8 mouse cellular contexts compared by ENCODE assay signal in genomic region chr8:117157769-117158091, GRCm38 (mm10). TPM values are rescaled to one million over a fixed set of nuclear protein-coding genes. Genes with fewer than 3 reads are reported as not detected.
A peak's percentile ranks its signal among the peaks of the same experiment; 100 is the strongest.
DNase-seq lines count a peak whose midpoint lies in the region; ATAC-seq and TF ChIP-seq lines count a peak whose summit lies in the region.

No protein-coding gene starts in this region.

- peak overlapping the region; percentile 84 for H3K4me3 ChIP-seq in embryonic facial prominence, embryonic 13.5 days
- H3K4me3 ChIP-seq in heart, adult 2 months, result peak overlapping the region; percentile 99
- peak overlapping the region; percentile 97 for H3K4me3 ChIP-seq in limb, embryonic 13.5 days
- H3K4me3 ChIP-seq in midbrain, embryonic 16.5 days (ENCODE audit: low read depth, low read length), result peak overlapping the region; percentile 95

- H3K4me1 ChIP-seq in embryonic facial prominence, embryonic 13.5 days, result peaks cover 22% of the 10 kb centered on the region
- peaks cover 5% of the 10 kb centered on the region for H3K4me1 ChIP-seq in heart, adult 2 months (ENCODE audit: control insufficient read depth, insufficient read depth, low read length)
- peaks cover 26% of the 10 kb centered on the region for H3K4me1 ChIP-seq in limb, embryonic 13.5 days
- H3K4me1 ChIP-seq in midbrain, embryonic 16.5 days (ENCODE audit: control insufficient read depth, insufficient read depth, low read length), result peaks cover 31% of the 10 kb centered on the region

- no peaks in the 10 kb centered on the region for H3K27me3 ChIP-seq in embryonic facial prominence, embryonic 13.5 days
- no peaks in the 10 kb centered on the region for H3K27me3 ChIP-seq in heart, adult 2 months (ENCODE audit: control insufficient read depth, insufficient read depth, low read length)
- H3K27me3 ChIP-seq in limb, embryonic 13.5 days, result no peaks in the 10 kb centered on the region
- H3K27me3 ChIP-seq in midbrain, embryonic 16.5 days (ENCODE audit: control insufficient read depth, insufficient read depth, low read depth, low read length), result no peaks in the 10 kb centered on the region

- H3K9me3 ChIP-seq in embryonic facial prominence, embryonic 13.5 days, result no peaks in the 10 kb centered on the region
- H3K9me3 ChIP-seq in limb, embryonic 13.5 days, result no peaks in the 10 kb centered on the region
- H3K9me3 ChIP-seq in midbrain, embryonic 16.5 days (replicated peaks; ENCODE audit: control insufficient read depth, low read length, poor library complexity, severe bottlenecking), result no peaks in the 10 kb centered on the region

- intact Hi-C loops in heart, adult 2 months (cut with DNase I), result loop anchor here (2.0 to 5.0 kb wide), 3 partner anchors 41 to 235 kb away; partner anchors contain the start of genes 1700030J22Rik, Cenpn and Cmc2

- TF ChIP-seq CTCF in heart, adult 2 months (IDR thresholded peaks at IDR 0.05), result no peak

- H3K9ac ChIP-seq in embryonic facial prominence, embryonic 13.5 days, result peak overlapping the region; percentile 89
- H3K9ac ChIP-seq in heart, adult 2 months (ENCODE audit: low read depth, low read length), result peak overlapping the region; percentile 73
- H3K9ac ChIP-seq in limb, embryonic 13.5 days, result peak overlapping the region; percentile 95
- H3K9ac ChIP-seq in midbrain, embryonic 16.5 days (ENCODE audit: low read depth, low read length), result peak overlapping the region; percentile 93

- no peaks in the 10 kb centered on the region for H3K36me3 ChIP-seq in embryonic facial prominence, embryonic 13.5 days
- no peaks in the 10 kb centered on the region for H3K36me3 ChIP-seq in heart, adult 2 months (ENCODE audit: control insufficient read depth, insufficient read depth, low read length)
- H3K36me3 ChIP-seq in limb, embryonic 13.5 days, result no peaks in the 10 kb centered on the region
- no peaks in the 10 kb centered on the region for H3K36me3 ChIP-seq in midbrain, embryonic 16.5 days (ENCODE audit: control insufficient read depth, insufficient read depth, low read length)

- TF ChIP-seq POLR2A in heart, adult 2 months (IDR thresholded peaks at IDR 0.05; ENCODE audit: insufficient read depth, low read depth, low read length), result peak; percentile 90

- peak; percentile 95 for ATAC-seq in embryonic facial prominence, embryonic 13.5 days (ENCODE audit: insufficient number of reproducible peaks, insufficient read depth, low FRiP score, low TSS enrichment, low read depth)
- peak; percentile 96 for ATAC-seq in limb, embryonic 13.5 days (ENCODE audit: low FRiP score, low read depth)
- ATAC-seq in midbrain, embryonic 16.5 days, result peak; percentile 96

- peaks cover 2% of the 10 kb centered on the region; the same call in 1 of the 2 replicates for H3K79me2 ChIP-seq in heart, adult 2 months (replicated peaks; ENCODE audit: control insufficient read depth, insufficient read depth, low read length)

- 0 out of 2 replicates have a peak, but pooled peaks have one; percentile 43 for TF ChIP-seq EP300 in heart, adult 2 months (IDR thresholded peaks at IDR 0.05; ENCODE audit: insufficient read depth, low read depth, low read length)

- peak; percentile 97 for DNase-seq in 3134 (ENCODE audit: extremely low read depth, insufficient read length, low spot score)
- DNase-seq in adrenal gland, postnatal 36 days, result peak; percentile 96 to 97
- peak; percentile 98 to 99 for DNase-seq in heart, adult 2 months
- peak; percentile 96 for DNase-seq in kidney, adult 8-10 months
- DNase-seq in spleen, postnatal 10 days (ENCODE audit: low spot score in 2 of 2), result peak; percentile 96 to 98

- under 1% methylated on average over 41 of the region's 45 CpGs for WGBS in embryonic facial prominence, embryonic 13.5 days
- under 1% methylated on average over 43 of the region's 45 CpGs for WGBS in heart, adult 2 months
- under 1% methylated on average over 45 of the region's 45 CpGs for whole genome bisulfite sequencing in limb, embryonic 13.5 days
- WGBS in midbrain, embryonic 16.5 days, result under 1% methylated on average over 43 of the region's 45 CpGs

- peak overlapping the region; percentile 90 for H3K4me2 ChIP-seq in embryonic facial prominence, embryonic 13.5 days
- peak overlapping the region; percentile 92 for H3K4me2 ChIP-seq in limb, embryonic 13.5 days (replicated peaks)
- peak overlapping the region; percentile 99 for H3K4me2 ChIP-seq in midbrain, embryonic 16.5 days (ENCODE audit: low read length)

- peak overlapping the region; percentile 90 for H3K27ac ChIP-seq in embryonic facial prominence, embryonic 13.5 days
- peak overlapping the region; percentile 85 for H3K27ac ChIP-seq in heart, adult 2 months
- peak overlapping the region; percentile 78 for H3K27ac ChIP-seq in limb, embryonic 13.5 days
- H3K27ac ChIP-seq in midbrain, embryonic 16.5 days (ENCODE audit: low read length), result peak overlapping the region; percentile 82

RNA-seq across cellular contexts. Expression of gene Gan, which starts 0.2 kb away (rescaled TPM):
- 10 to 100 TPM; 11.4 to 13.0 TPM for total RNA-seq in adrenal gland, postnatal 36 days (2021)
- polyA plus RNA-seq in embryonic facial prominence, embryonic 13.5 days (2015; fragmentation: Nextera tagmentation; extraction: Ambion mirVana), result 2.8 and 3.0 TPM in 2 replicates
- 1 to 10 TPM; 4.2 to 5.2 TPM for total RNA-seq in heart, adult 2 months (2021)
- 1.7 and 2.6 TPM in 2 replicates for polyA plus RNA-seq in heart, adult 2 months (2012; rRNA removed)
- polyA plus RNA-seq in limb, embryonic 13.5 days (2015; fragmentation: Nextera tagmentation; extraction: Ambion mirVana), result 2.7 and 2.8 TPM in 2 replicates
- polyA plus RNA-seq in midbrain, embryonic 16.5 days (2015; fragmentation: Nextera tagmentation; extraction: Ambion mirVana), result 3.2 and 3.4 TPM in 2 replicates

Comparison
In these comparisons a context has a peak if more than half of its experiments do, and no peak if none do; other contexts are left out.
1. Peak in every context shown above with its lines: DNase-seq, ATAC-seq, H3K4me3 ChIP-seq and H3K27ac ChIP-seq.